Mouse (Mus musculus): ENCODE data around the gene Atp2c2.
A peak's percentile ranks its signal among the peaks of the same experiment; 100 is the strongest.

DNA sequence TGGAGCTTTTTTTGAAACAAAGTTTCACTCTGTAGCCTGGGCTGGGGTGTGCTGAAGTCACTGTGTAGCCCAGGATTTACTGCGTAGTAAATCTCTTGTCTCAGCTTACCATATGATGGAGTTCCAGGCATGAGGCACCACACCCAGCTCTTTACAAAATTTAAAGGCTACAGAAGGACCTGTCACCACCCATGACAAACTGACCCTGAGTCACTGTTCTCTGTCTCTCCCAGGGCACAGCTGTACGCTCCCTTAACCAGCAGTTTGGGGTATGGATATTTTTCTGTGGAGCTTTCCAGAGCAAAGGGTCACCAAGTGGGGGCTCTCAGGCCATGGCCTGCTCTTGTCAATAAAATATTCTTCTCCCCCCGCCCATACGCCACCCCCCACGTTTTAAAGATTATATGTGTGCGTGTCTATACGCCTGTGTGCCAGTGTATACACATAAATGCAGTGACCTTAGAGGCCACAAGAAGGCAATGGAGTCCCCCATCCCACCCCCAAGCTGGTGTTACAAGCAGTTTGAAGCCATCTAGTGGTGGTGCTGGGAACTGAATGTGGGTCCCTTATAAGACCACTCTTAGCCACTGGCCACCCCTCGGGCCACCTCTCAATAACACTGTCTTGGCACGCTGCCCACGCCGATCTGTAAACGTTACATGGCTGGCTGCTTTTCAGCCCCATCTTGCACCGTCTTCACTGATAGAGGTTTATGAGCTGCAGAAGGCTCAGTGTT, 43.6 kb downstream of the Atp2c2 start:
- TF ChIP-seq CTCF (IDR thresholded peaks at IDR 0.05; ENCODE audit: control insufficient read depth, insufficient read depth, insufficient read length) (peak; percentile 61), MYOD1 (IDR thresholded peaks at IDR 0.05; ENCODE audit: control insufficient read depth, insufficient read length, low read depth) (peak; percentile 52)

All from C2C12 (cell line).